Mouse (Mus musculus): ENCODE measurements at regions not wholly inside any gene's neighbourhood (a gene's known extent, or its start where the extent isn't known, plus 50 kb on each side); places are given as distances from the start of the nearest gene placed in this dataset.

DNA sequence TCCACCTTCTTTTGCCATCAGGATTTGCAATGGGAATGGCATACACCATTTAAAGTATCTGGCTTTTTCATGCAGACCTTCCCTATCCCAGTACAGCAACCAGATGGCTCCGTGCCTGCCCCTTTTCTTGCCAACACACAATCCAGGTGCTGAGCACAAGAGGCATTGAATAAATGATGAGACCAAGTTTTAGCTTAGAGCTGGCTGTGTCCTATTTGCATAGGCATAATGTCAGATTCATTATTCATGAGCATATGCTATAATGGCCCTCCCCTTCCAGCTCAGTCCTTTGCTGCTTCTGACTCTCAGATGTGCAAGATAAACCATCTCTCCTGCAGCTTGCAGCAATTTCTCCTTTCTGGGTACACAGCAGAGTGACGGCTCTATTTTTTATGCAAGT, 163.3 kb upstream of the Gcfc2 start:
- TF ChIP-seq POLR2A (IDR thresholded peaks at IDR 0.05; ENCODE audit: borderline replicate concordance, extremely low read depth, insufficient read depth, insufficient read length, poor library complexity, severe bottlenecking), result no peak
- no peak for TF ChIP-seq CTCF (IDR thresholded peaks at IDR 0.05; ENCODE audit: borderline replicate concordance, extremely low read depth, insufficient read depth, insufficient read length)
